Mouse (Mus musculus): ENCODE measurements at regions not wholly inside any gene's neighbourhood (a gene's known extent, or its start where the extent isn't known, plus 50 kb on each side); places are given as distances from the start of the nearest gene placed in this dataset.

GRCm38 (mm10) chr13:103512476-103512875 is 178.2 kb upstream of the Mast4 start:
- Histone ChIP-seq H3K27me3 (no peaks in the 10 kb centered on the region), H3K4me1 (no peaks in the 10 kb centered on the region), H3K9me3 (no peaks in the 10 kb centered on the region), H3K4me2 (replicated peaks) (no peak overlapping the region), H3K36me3 (no peaks in the 10 kb centered on the region), H3K4me3 (no peak overlapping the region), H3K27ac (replicated peaks) (no peak overlapping the region), H3K9ac (replicated peaks) (no peak overlapping the region)
- WGBS: 85% methylated on average over 7 of the region's 7 CpGs
- no peak for ATAC-seq (ENCODE audit: low FRiP score, low read depth)

- Histone ChIP-seq H3K36me3 (no peaks in the 10 kb centered on the region), H3K4me2 (replicated peaks) (no peak overlapping the region), H3K9me3 (no peaks in the 10 kb centered on the region), H3K4me3 (no peak overlapping the region), H3K4me1 (no peaks in the 10 kb centered on the region), H3K27me3 (no peaks in the 10 kb centered on the region), H3K27ac (replicated peaks) (no peak overlapping the region), H3K9ac (replicated peaks) (no peak overlapping the region)
- WGBS: 79% methylated on average over 7 of the region's 7 CpGs
- no peak for ATAC-seq (ENCODE audit: low FRiP score, low read depth)
These were observed 170.7 kb upstream of the Mast4 start for GRCm38 (mm10) chr13:103504987-103505386.

GRCm38 (mm10) chr13:103499376-103499775 is 165.1 kb upstream of the Mast4 start:
- WGBS: 92% methylated on average over 8 of the region's 8 CpGs
- H3K9me3 ChIP-seq: no peaks in the 10 kb centered on the region
- no peak for ATAC-seq (ENCODE audit: low FRiP score, low read depth)
- no peaks in the 10 kb centered on the region for H3K36me3 ChIP-seq
- H3K27ac ChIP-seq (replicated peaks): no peak overlapping the region
- no peak overlapping the region for H3K4me2 ChIP-seq (replicated peaks)
- H3K9ac ChIP-seq (replicated peaks): no peak overlapping the region
- no peak overlapping the region for H3K4me3 ChIP-seq
- no peaks in the 10 kb centered on the region for H3K4me1 ChIP-seq
- H3K27me3 ChIP-seq: no peaks in the 10 kb centered on the region

GRCm38 (mm10) chr13:103494371-103494770 is 160.1 kb upstream of the Mast4 start:
- Histone ChIP-seq H3K27me3 (no peaks in the 10 kb centered on the region), H3K4me1 (peaks cover 11% of the 10 kb centered on the region), H3K9ac (replicated peaks) (no peak overlapping the region), H3K36me3 (no peaks in the 10 kb centered on the region), H3K4me3 (no peak overlapping the region), H3K27ac (replicated peaks) (no peak overlapping the region), H3K9me3 (no peaks in the 10 kb centered on the region), H3K4me2 (replicated peaks) (no peak overlapping the region)
- ATAC-seq (ENCODE audit: low FRiP score, low read depth): no peak
- WGBS: 86% methylated on average over 9 of the region's 9 CpGs

GRCm38 (mm10) chr13:103493567-103493966 is 159.3 kb upstream of the Mast4 start:
- H3K4me2 ChIP-seq (replicated peaks): no peak overlapping the region
- H3K9me3 ChIP-seq: no peaks in the 10 kb centered on the region
- H3K27ac ChIP-seq (replicated peaks): no peak overlapping the region
- ATAC-seq (ENCODE audit: low FRiP score, low read depth): no peak
- H3K9ac ChIP-seq (replicated peaks): no peak overlapping the region
- 89% methylated on average over 7 of the region's 7 CpGs for WGBS
- no peaks in the 10 kb centered on the region for H3K27me3 ChIP-seq
- peaks cover 11% of the 10 kb centered on the region for H3K4me1 ChIP-seq
- no peak overlapping the region for H3K4me3 ChIP-seq
- H3K36me3 ChIP-seq: no peaks in the 10 kb centered on the region

- 17% methylated on average over 6 of the region's 6 CpGs for WGBS
- ATAC-seq (ENCODE audit: low FRiP score, low read depth): no peak
These were observed 155.8 kb upstream of the Mast4 start for GRCm38 (mm10) chr13:103490049-103490448.

GRCm38 (mm10) chr13:103484092-103484491 is 149.8 kb upstream of the Mast4 start:
- H3K4me2 ChIP-seq (replicated peaks): no peak overlapping the region

More at GRCm38 (mm10) chr13:103490049-103490448, 155.8 kb upstream of the Mast4 start:
- H3K27me3 ChIP-seq: no peaks in the 10 kb centered on the region
- H3K27ac ChIP-seq (replicated peaks): no peak overlapping the region
- H3K4me1 ChIP-seq: peaks cover 11% of the 10 kb centered on the region
- H3K9ac ChIP-seq (replicated peaks): no peak overlapping the region
- no peaks in the 10 kb centered on the region for H3K36me3 ChIP-seq
- H3K4me3 ChIP-seq: no peak overlapping the region
- H3K9me3 ChIP-seq: peaks cover 3% of the 10 kb centered on the region; the same call in 1 of the 2 replicates
- H3K4me2 ChIP-seq (replicated peaks): no peak overlapping the region

DNA sequence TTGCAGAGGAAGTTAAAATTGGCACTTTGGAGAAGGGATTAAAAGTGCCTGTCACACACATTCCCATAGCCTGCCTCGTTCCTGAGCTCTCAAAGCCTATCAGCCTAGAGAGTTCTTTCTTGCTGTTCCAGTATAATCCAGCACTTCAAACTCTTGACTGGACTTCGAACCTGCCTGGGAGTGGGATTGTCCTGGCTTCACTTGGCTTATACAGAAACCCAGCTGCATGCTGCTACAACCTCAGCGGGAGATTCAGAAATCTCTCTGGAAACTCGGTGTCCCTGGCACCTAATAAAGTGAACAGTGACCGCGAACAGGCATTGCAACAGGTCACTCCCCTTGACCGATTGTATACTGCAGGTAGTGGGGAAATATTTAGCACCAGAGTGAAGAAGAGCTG is 149.1 kb upstream of the Mast4 start:
- H3K4me3 ChIP-seq: no peak overlapping the region
- H3K4me1 ChIP-seq: no peaks in the 10 kb centered on the region
- ATAC-seq (ENCODE audit: low FRiP score, low read depth): no peak
- no peak overlapping the region for H3K27ac ChIP-seq (replicated peaks)
- no peaks in the 10 kb centered on the region for H3K36me3 ChIP-seq
- peaks cover 3% of the 10 kb centered on the region; the same call in 1 of the 2 replicates for H3K9me3 ChIP-seq
- H3K4me2 ChIP-seq (replicated peaks): no peak overlapping the region
- H3K27me3 ChIP-seq: no peaks in the 10 kb centered on the region
- no peak overlapping the region for H3K9ac ChIP-seq (replicated peaks)
- WGBS: 64% methylated on average over 7 of the region's 7 CpGs

More at GRCm38 (mm10) chr13:103484092-103484491, 149.8 kb upstream of the Mast4 start:
- Histone ChIP-seq H3K27me3 (no peaks in the 10 kb centered on the region), H3K36me3 (no peaks in the 10 kb centered on the region), H3K27ac (replicated peaks) (no peak overlapping the region), H3K4me3 (no peak overlapping the region), H3K4me1 (no peaks in the 10 kb centered on the region), H3K9me3 (peaks cover 3% of the 10 kb centered on the region; the same call in 1 of the 2 replicates), H3K9ac (replicated peaks) (no peak overlapping the region)
- no peak for ATAC-seq (ENCODE audit: low FRiP score, low read depth)
- 64% methylated on average over 5 of the region's 5 CpGs for WGBS

DNA sequence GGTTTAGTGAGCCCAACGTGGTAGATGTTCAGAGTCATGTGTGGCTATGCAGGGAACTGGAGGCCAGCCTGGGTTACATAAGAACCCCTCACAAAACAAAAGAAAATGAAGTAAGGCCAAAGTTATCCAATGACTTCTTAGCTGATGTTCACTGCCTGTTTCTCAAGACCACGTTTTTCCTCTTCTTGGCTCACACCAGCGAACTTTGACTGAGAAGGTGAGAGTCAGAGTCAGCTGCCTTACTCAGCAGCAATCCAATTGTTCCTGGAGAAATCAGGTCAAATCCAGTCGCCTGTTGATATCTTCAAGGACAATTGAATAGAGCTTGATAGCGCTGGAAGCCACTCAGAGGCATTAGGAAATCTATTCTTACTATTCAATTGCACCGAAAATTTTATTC is 142.0 kb upstream of the Mast4 start:
- Histone ChIP-seq H3K36me3 (no peaks in the 10 kb centered on the region), H3K27me3 (no peaks in the 10 kb centered on the region), H3K4me3 (no peak overlapping the region), H3K4me1 (no peaks in the 10 kb centered on the region), H3K27ac (replicated peaks) (no peak overlapping the region), H3K9ac (replicated peaks) (no peak overlapping the region), H3K4me2 (replicated peaks) (no peak overlapping the region), H3K9me3 (no peaks in the 10 kb centered on the region)
- 81% methylated on average over 6 of the region's 6 CpGs for WGBS
- no peak for ATAC-seq (ENCODE audit: low FRiP score, low read depth)

GRCm38 (mm10) chr13:103472216-103472615 is 137.9 kb upstream of the Mast4 start:
- Histone ChIP-seq H3K27me3 (no peaks in the 10 kb centered on the region), H3K9me3 (no peaks in the 10 kb centered on the region), H3K4me3 (no peak overlapping the region), H3K27ac (replicated peaks) (no peak overlapping the region), H3K4me2 (replicated peaks) (no peak overlapping the region), H3K36me3 (no peaks in the 10 kb centered on the region), H3K4me1 (0 out of 2 replicates have a peak, but pooled peaks cover 2% of the 10 kb centered on the region), H3K9ac (replicated peaks) (no peak overlapping the region)
- 79% methylated on average over 6 of the region's 6 CpGs for WGBS
- ATAC-seq (ENCODE audit: low FRiP score, low read depth): no peak

DNA sequence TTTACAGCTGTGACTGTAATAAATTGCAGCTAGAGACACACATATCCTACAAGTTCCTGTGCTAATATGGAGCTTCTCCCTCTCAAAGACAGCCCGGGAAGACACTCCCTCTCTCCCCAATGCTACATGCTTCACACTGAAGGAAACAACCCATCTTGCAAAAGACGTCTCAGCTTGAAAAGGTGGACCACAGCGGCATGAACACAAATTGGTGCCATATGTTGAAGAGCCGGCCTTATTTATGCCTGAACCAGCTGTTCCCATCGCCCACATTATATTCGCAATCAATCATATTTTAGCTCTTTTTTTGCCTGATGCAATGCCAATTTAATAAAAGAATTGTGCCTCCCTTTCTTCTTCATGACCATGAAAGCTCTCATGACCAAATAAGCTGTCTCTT is 135.8 kb upstream of the Mast4 start:
- H3K27me3 ChIP-seq: no peaks in the 10 kb centered on the region
- no peaks in the 10 kb centered on the region for H3K36me3 ChIP-seq
- no peaks in the 10 kb centered on the region for H3K9me3 ChIP-seq
- H3K4me1 ChIP-seq: 0 out of 2 replicates have a peak, but pooled peaks cover 2% of the 10 kb centered on the region
- H3K27ac ChIP-seq (replicated peaks): no peak overlapping the region
- H3K4me3 ChIP-seq: no peak overlapping the region
- no peak for ATAC-seq (ENCODE audit: low FRiP score, low read depth)
- no peak overlapping the region for H3K9ac ChIP-seq (replicated peaks)
- 77% methylated on average over 6 of the region's 6 CpGs for WGBS
- H3K4me2 ChIP-seq (replicated peaks): no peak overlapping the region

DNA sequence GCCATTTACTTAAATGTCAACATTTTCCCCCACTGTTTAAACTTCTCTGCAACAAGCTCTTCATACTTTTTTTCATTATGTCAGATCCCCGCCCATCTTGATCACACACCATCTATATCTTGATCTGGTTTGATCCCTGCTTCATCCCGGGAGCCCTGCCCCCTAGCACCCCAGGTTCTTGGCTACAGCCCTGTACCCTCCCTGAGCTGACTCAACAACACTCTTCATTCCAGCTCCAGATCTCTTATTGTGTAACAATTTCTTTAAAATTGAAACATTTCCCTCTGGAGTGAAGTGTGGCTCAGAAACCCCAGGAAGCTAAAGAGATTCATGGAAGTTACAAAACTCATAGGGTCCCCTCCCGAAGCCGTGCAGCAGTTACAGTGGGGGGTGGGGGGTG is 126.2 kb upstream of the Mast4 start:
- Histone ChIP-seq H3K4me3 (no peak overlapping the region), H3K36me3 (no peaks in the 10 kb centered on the region), H3K4me2 (replicated peaks) (no peak overlapping the region), H3K9ac (replicated peaks) (no peak overlapping the region), H3K27me3 (no peaks in the 10 kb centered on the region), H3K9me3 (no peaks in the 10 kb centered on the region), H3K27ac (replicated peaks) (no peak overlapping the region), H3K4me1 (no peaks in the 10 kb centered on the region)
- WGBS: 80% methylated on average over 4 of the region's 4 CpGs
- ATAC-seq (ENCODE audit: low FRiP score, low read depth): no peak

- no peak overlapping the region for H3K4me2 ChIP-seq (replicated peaks)
- no peaks in the 10 kb centered on the region for H3K9me3 ChIP-seq
- WGBS: 84% methylated on average over 13 of the region's 13 CpGs
- no peaks in the 10 kb centered on the region for H3K36me3 ChIP-seq
- no peak overlapping the region for H3K9ac ChIP-seq (replicated peaks)
- H3K4me1 ChIP-seq: no peaks in the 10 kb centered on the region
- ATAC-seq (ENCODE audit: low FRiP score, low read depth): no peak
- no peaks in the 10 kb centered on the region for H3K27me3 ChIP-seq
- no peak overlapping the region for H3K4me3 ChIP-seq
- H3K27ac ChIP-seq (replicated peaks): no peak overlapping the region
These were observed 125.3 kb upstream of the Mast4 start for GRCm38 (mm10) chr13:103459486-103460147.
